Mouse (Mus musculus) stomach, postnatal 0 days (tissue): Measurements from ENCODE around the gene Cux1. TPM values are rescaled to one million over a fixed set of nuclear protein-coding genes. Genes with fewer than 3 reads are reported as not detected.
A peak's percentile ranks its signal among the peaks of the same experiment; 100 is the strongest.

Experiments
- ATAC-seq: fragments of 200-750 bp; cut with Nextera tagmentation; 2 replicates; pipeline ENCODE4 v1.8.0; 2017; ENCODE audit not compliant: low FRiP score, low TSS enrichment
- DNase-seq: peaks from one replicate; pipeline ENCODE4 v3.0.0-alpha.2; 2016; ENCODE audit warnings: low spot score
- H3K27ac ChIP-seq: fragments of 300-500 bp; sonication (generic); replicated peaks from 2 replicates; pipeline ENCODE4 v1.5.1; 2014; ENCODE audit warnings: mild to moderate bottlenecking, control low read depth
- H3K27me3 ChIP-seq: fragments of 300-500 bp; sonication (generic); 2 replicates; pipeline ENCODE4 v1.6.1; 2014; ENCODE audit warnings: low read length; ENCODE audit not compliant: control insufficient read depth, insufficient read depth
- H3K36me3 ChIP-seq: fragments of 300-500 bp; sonication (generic); 2 replicates; pipeline ENCODE4 v1.6.1; 2014; ENCODE audit warnings: low read length, mixed read lengths; ENCODE audit not compliant: control insufficient read depth, insufficient read depth
- H3K4me1 ChIP-seq: fragments of 300-500 bp; sonication (generic); replicated peaks from 2 replicates; pipeline ENCODE4 v1.6.1; 2014; ENCODE audit warnings: antibody characterized with exemption; ENCODE audit not compliant: control insufficient read depth, insufficient read depth
- H3K4me2 ChIP-seq: fragments of 300-500 bp; sonication (generic); replicated peaks from 2 replicates; pipeline ENCODE4 v1.6.1; 2014; ENCODE audit warnings: low read depth, mild to moderate bottlenecking, control low read depth, moderate library complexity
- H3K4me3 ChIP-seq: fragments of 300-500 bp; sonication (generic); 2 replicates; pipeline ENCODE4 v1.5.1; 2014; ENCODE audit warnings: low read depth, low read length, control low read depth
- H3K9ac ChIP-seq: fragments of 300-500 bp; sonication (generic); 2 replicates; pipeline ENCODE4 v1.6.1; 2014; ENCODE audit warnings: mild to moderate bottlenecking, low read length, control low read depth, mixed read lengths
- H3K9me3 ChIP-seq: fragments of 300-500 bp; sonication (generic); 2 replicates; pipeline ENCODE4 v1.6.1; 2016; ENCODE audit warnings: low read length; ENCODE audit not compliant: control insufficient read depth
- CTCF ChIP-seq: IDR thresholded peaks from 2 replicates; pipeline ENCODE4 v1.5.1; 2016; ENCODE audit warnings: antibody characterized with exemption, low read depth, mild to moderate bottlenecking, moderate library complexity
- EP300 ChIP-seq: optimal IDR thresholded peaks from 2 replicates; pipeline ENCODE3; 2016; ENCODE audit warnings: antibody characterized with exemption
- WGBS: fragments of 180-500 bp; shearing (Covaris S2); extraction: QIAGEN DNeasy Blood & Tissue Kit; methylation state at CpG from one replicate; pipeline ENCODE4 v1.1.7; 2014; 5-methylcytosine and 5-hydroxymethylcytosine counted together
- polyA plus RNA-seq: library from polyadenylated mRNA; unstranded; fragments of >200 nt; fragmentation: Nextera tagmentation; extraction: Ambion mirVana; gene quantifications from 2 replicates; pipeline ENCODE4 v1.2.1, GENCODE M21; 2015

The Cux1 gene
- polyA plus RNA-seq, 1 experiment from 2014 or later, result 33.7 TPM

DNA sequence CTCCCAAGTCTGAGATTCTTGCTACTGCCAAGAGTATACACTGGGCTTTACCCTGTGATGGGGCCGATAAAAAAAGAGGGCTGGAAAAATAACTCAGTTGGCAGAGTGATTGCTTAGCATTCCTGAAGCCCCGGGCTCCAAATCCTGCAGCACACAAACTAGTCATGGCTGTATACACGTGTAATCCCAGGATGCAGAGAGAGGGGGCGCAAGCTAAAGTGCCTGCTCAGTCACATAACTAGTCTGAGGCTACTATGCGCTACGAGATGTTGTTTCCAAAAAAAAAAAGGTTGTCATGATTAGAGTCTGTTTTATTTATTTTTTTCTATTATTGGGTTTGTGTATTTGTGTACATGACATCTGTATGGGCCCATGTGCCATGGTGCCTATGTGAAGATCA, 245.9 kb downstream of the Cux1 start:
- TF ChIP-seq EP300, result no peak
- TF ChIP-seq CTCF, result peak; percentile 68
- Histone ChIP-seq H3K4me3 (no peak overlapping the region), H3K27me3 (no peaks in the 10 kb centered on the region), H3K27ac (no peak overlapping the region), H3K36me3 (peaks cover 10% of the 10 kb centered on the region), H3K4me1 (no peaks in the 10 kb centered on the region), H3K9me3 (no peaks in the 10 kb centered on the region), H3K4me2 (no peak overlapping the region), H3K9ac (no peak overlapping the region)
- ATAC-seq (no peak), DNase-seq (peak; percentile 23)
- 64% methylated on average over 6 of the region's 6 CpGs for WGBS

DNA sequence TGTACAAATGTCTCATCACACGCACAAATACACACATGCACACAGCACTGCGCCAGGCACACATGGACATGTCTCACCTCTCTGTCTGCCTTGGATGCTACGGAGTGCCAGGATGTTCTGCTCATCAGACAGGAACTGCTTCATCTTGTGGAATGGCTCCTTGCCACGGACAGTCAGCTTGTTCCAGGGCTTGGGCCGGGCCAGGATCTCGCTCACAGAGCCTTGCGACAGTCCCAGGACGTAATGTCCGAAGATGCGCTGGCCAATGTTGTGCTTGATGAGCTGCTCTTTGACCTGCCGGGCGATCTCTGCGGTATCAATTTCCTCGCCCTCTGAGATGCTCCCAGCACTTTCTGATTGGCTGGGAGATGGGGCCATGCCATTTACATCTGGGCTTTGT, 254.7 kb downstream of the Cux1 start:
- H3K4me2 ChIP-seq, result no peak overlapping the region
- TF ChIP-seq EP300, result no peak
- no peak for TF ChIP-seq CTCF
- H3K27ac ChIP-seq, result no peak overlapping the region
- H3K4me3 ChIP-seq, result no peak overlapping the region
- DNase-seq (no peak), ATAC-seq (no peak)
- H3K4me1 ChIP-seq, result no peaks in the 10 kb centered on the region
- H3K9me3 ChIP-seq, result no peaks in the 10 kb centered on the region
- no peak overlapping the region for H3K9ac ChIP-seq
- H3K36me3 ChIP-seq, result peaks cover 13% of the 10 kb centered on the region
- 90% methylated on average over 14 of the region's 14 CpGs for WGBS
- no peaks in the 10 kb centered on the region for H3K27me3 ChIP-seq

DNA sequence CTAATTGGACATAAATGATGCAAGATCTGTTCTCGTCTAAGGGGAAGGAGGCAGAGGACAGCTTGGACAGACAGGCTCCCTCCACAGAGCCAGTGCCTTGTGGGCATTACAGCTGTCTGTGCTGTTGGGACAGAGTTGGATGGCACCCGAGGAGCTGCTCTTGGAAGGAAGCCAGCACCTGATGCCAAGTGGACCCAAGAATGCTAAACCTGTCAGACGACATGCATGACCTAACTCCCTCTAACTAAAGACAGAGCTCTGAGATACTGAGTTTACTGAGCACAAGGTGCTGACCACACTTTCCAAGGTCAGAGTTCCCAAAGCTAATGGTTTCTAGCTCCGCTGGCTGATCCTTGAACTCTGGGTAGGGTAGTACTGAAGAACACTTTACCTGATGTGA, 255.1 kb downstream of the Cux1 start:
- 44% methylated on average over 4 of the region's 4 CpGs for whole genome bisulfite sequencing
- Histone ChIP-seq H3K4me1 (no peaks in the 10 kb centered on the region), H3K9ac (no peak overlapping the region), H3K9me3 (no peaks in the 10 kb centered on the region), H3K27ac (no peak overlapping the region), H3K4me3 (no peak overlapping the region), H3K36me3 (peaks cover 17% of the 10 kb centered on the region), H3K4me2 (no peak overlapping the region), H3K27me3 (no peaks in the 10 kb centered on the region)
- TF ChIP-seq EP300 (no peak), CTCF (no peak)
- DNase-seq (no peak), ATAC-seq (no peak)

DNA sequence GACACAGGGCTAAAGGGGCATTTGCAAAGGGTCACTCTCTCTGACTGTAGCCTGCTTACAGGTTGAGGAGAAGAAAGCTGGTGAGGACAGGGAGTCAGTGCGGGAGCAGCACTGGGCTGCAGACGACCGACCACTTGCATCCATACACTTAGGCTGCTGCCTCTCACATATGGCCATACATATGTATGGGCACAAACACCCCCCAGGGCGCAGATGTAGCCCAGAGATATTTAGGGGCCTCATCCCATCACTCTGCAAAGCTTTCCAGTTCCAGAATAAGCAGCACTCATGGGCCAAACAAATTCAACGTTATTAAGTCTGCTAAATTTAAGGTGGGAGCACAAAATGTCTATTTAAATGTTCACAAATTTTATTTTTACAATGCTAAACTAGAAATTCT, 261.0 kb downstream of the Cux1 start:
- no peak overlapping the region for H3K9ac ChIP-seq
- H3K4me2 ChIP-seq, result no peak overlapping the region
- no peaks in the 10 kb centered on the region for H3K4me1 ChIP-seq
- H3K36me3 ChIP-seq, result peaks cover 19% of the 10 kb centered on the region
- no peak for ATAC-seq
- no peaks in the 10 kb centered on the region for H3K9me3 ChIP-seq
- WGBS, result 89% methylated on average over 5 of the region's 5 CpGs
- no peaks in the 10 kb centered on the region for H3K27me3 ChIP-seq
- no peak for TF ChIP-seq EP300
- no peak for TF ChIP-seq CTCF
- H3K27ac ChIP-seq, result no peak overlapping the region
- H3K4me3 ChIP-seq, result no peak overlapping the region
- no peak for DNase-seq

DNA sequence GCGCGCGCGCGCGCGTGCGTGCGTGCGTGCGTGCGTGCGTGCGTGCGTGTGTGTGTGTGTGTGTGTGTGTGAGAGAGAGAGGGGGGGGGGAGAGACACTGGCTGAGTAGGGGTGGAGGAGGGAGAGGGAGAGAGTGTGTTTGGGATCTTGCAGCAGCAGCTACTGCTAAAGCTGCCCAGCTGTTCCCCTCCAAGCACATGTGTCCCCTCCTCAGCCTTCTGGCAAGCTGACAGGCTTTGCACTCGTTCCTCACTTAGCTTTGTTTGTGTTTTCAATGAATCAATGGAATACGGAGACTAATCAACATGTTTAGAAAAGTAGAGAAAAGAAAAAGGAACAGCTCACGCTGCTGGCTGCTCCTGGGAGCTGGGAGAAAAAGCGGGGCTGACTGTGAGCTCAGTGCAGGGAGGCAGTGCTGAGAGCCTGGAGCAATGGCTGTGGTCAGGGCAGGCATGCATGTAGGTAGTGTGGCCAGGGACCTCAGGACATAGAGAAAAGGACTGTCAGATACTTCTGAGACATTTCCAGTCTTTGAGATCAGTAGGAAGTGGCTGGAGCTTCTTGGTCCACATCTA, 263.8 kb downstream of the Cux1 start:
- TF ChIP-seq EP300, result no peak
- TF ChIP-seq CTCF, result no peak
- Histone ChIP-seq H3K9me3 (no peaks in the 10 kb centered on the region), H3K27ac (no peak overlapping the region), H3K27me3 (no peaks in the 10 kb centered on the region), H3K36me3 (peaks cover 19% of the 10 kb centered on the region), H3K4me3 (no peak overlapping the region), H3K4me2 (no peak overlapping the region), H3K4me1 (no peaks in the 10 kb centered on the region), H3K9ac (no peak overlapping the region)
- 84% methylated on average over 19 of the region's 19 CpGs for WGBS
- ATAC-seq (peak; percentile 68; the same call in 1 of the 2 replicates), DNase-seq (no peak)

DNA sequence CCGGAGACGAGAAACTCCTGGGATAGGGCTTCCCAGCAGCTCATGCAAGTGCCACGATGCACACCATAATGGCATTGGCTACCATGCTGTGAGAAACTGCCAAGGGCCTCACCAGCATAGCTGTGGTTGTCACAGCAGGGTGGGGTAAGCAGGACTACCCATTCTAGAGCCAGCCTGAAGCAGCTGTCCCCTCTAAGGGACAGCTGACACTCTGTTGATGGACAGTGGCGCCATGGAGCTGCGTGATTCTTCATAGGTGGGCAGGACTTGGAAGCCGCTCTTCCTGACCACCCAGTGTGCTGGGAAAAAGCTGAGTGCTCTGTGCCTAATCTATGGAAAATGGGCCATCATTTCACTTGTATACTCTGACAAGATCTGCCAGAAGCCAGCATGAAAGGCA, 266.4 kb downstream of the Cux1 start:
- WGBS, result 87% methylated on average over 6 of the region's 6 CpGs
- ATAC-seq (no peak), DNase-seq (no peak)
- H3K36me3 ChIP-seq, result peaks cover 7% of the 10 kb centered on the region; the same call in 1 of the 2 replicates
- no peak overlapping the region for H3K9ac ChIP-seq
- H3K27ac ChIP-seq, result no peak overlapping the region
- H3K4me2 ChIP-seq, result no peak overlapping the region
- TF ChIP-seq EP300, result no peak
- TF ChIP-seq CTCF, result no peak
- H3K4me3 ChIP-seq, result no peak overlapping the region
- H3K4me1 ChIP-seq, result no peaks in the 10 kb centered on the region
- no peaks in the 10 kb centered on the region for H3K9me3 ChIP-seq
- H3K27me3 ChIP-seq, result no peaks in the 10 kb centered on the region
